Mouse (Mus musculus): Measurements from ENCODE around the gene Trim50. TPM values are rescaled to one million over a fixed set of nuclear protein-coding genes. Genes with fewer than 3 reads are reported as not detected.
"Not testable (repeated sequence)": the region's sequence is repeated elsewhere in the genome, so short reads cannot be mapped to it uniquely, and the experiment has no call there.

Gene Trim50
- total RNA-seq, 2 experiments from 2014 or later, result not detected

- intact Hi-C loops (cut with DNase I), result no loop called here
- no peak for DNase-seq
These were observed 15.2 kb downstream of the Trim50 start for GRCm38 (mm10) chr5:135368312-135368711.

GRCm38 (mm10) chr5:135369196-135369595 lies 16.1 kb downstream of the Trim50 start:
- intact Hi-C loops (cut with DNase I), result not testable (repeated sequence)

GRCm38 (mm10) chr5:135369787-135370654 lies 16.9 kb downstream of the Trim50 start, which contains the start of gene Nsun5:
TSS of gene Nsun5 (plus strand) at chr5:135369953.
- intact Hi-C loops (cut with DNase I), result no loop called here
- DNase-seq, result peak; percentile 93 to 98

More at GRCm38 (mm10) chr5:135369196-135369595, 16.1 kb downstream of the Trim50 start:
- DNase-seq, result not testable (repeated sequence)

GRCm38 (mm10) chr5:135371195-135371594 lies 18.1 kb downstream of the Trim50 start:
- intact Hi-C loops (cut with DNase I), result no loop called here
- DNase-seq, result no peak

- DNase-seq, result no peak
- intact Hi-C loops (cut with DNase I), result no loop called here
These were observed 20.5 kb downstream of the Trim50 start for GRCm38 (mm10) chr5:135373601-135374000.

GRCm38 (mm10) chr5:135375167-135375566 lies 22.1 kb downstream of the Trim50 start:
- peak; percentile 34 to 43 for DNase-seq
- intact Hi-C loops (cut with DNase I), result no loop called here

- intact Hi-C loops (cut with DNase I), result no loop called here
- DNase-seq, result no peak
These were observed 23.2 kb downstream of the Trim50 start for GRCm38 (mm10) chr5:135376341-135376740.

- intact Hi-C loops (cut with DNase I), result no loop called here
- no peak for DNase-seq
These were observed 27.6 kb downstream of the Trim50 start for GRCm38 (mm10) chr5:135380681-135381080.

GRCm38 (mm10) chr5:135381356-135381925 lies 28.3 kb downstream of the Trim50 start:
- peak in 1 of 2 experiments; percentile 24 for DNase-seq
- intact Hi-C loops (cut with DNase I), result no loop called here

GRCm38 (mm10) chr5:135382746-135383145 lies 29.7 kb downstream of the Trim50 start:
- intact Hi-C loops (cut with DNase I), result no loop called here
- no peak for DNase-seq

GRCm38 (mm10) chr5:135383771-135384170 lies 30.7 kb downstream of the Trim50 start:
- intact Hi-C loops (cut with DNase I), result no loop called here
- no peak for DNase-seq

GRCm38 (mm10) chr5:135394004-135394823 lies 41.1 kb downstream of the Trim50 start, which contains the start of gene Pom121:
TSS of gene Pom121 (minus strand) at chr5:135394546.
- peak; percentile 87 for DNase-seq
- intact Hi-C loops (cut with DNase I), result loop anchor here (5.0 kb wide), 1 partner anchor 383 kb away; the partner anchor contains the start of genes Mdh2 and Styxl1

- intact Hi-C loops (cut with DNase I), result loop anchor here (5.0 kb wide), 1 partner anchor 366 kb away; no protein-coding TSS in a partner anchor
- peak; percentile 26 to 48 for DNase-seq
These were observed 42.7 kb downstream of the Trim50 start for GRCm38 (mm10) chr5:135395826-135396225.

- intact Hi-C loops (cut with DNase I), result loop anchor here (5.0 kb wide), 1 partner anchor 363 kb away; no protein-coding TSS in a partner anchor
- DNase-seq, result no peak
These were observed 46.3 kb downstream of the Trim50 start for GRCm38 (mm10) chr5:135399382-135399781.

- DNase-seq, result peak; percentile 84 to 92
- intact Hi-C loops (cut with DNase I), result loop anchor here (2.0 to 5.0 kb wide), 3 partner anchors 95 to 217 kb away; partner anchors contain the start of gene Hip1
These were observed 47.1 kb downstream of the Trim50 start for GRCm38 (mm10) chr5:135400244-135400643.

GRCm38 (mm10) chr5:135404623-135405022 lies 51.5 kb downstream of the Trim50 start:
- DNase-seq, result peak; percentile 9 to 14
- intact Hi-C loops (cut with DNase I), result loop anchor here (5.0 kb wide), 2 partner anchors 143 to 213 kb away; partner anchors contain the start of gene Hip1

GRCm38 (mm10) chr5:135405437-135405836 lies 52.3 kb downstream of the Trim50 start:
- no peak for DNase-seq
- intact Hi-C loops (cut with DNase I), result no loop called here

GRCm38 (mm10) chr5:135408114-135408513 lies 55.0 kb downstream of the Trim50 start:
- intact Hi-C loops (cut with DNase I), result no loop called here
- DNase-seq, result no peak

- DNase-seq, result no peak
- intact Hi-C loops (cut with DNase I), result no loop called here
These were observed 57.2 kb downstream of the Trim50 start for GRCm38 (mm10) chr5:135410266-135410665.
